Mouse (Mus musculus) ES-Bruce4 (cell line): ENCODE data around the gene Sema4b. TPM values are rescaled to one million over a fixed set of nuclear protein-coding genes. Genes with fewer than 3 reads are reported as not detected.

Experiments used
- H3K27ac ChIP-seq: 2 replicates; pipeline ENCODE4 v1.5.1; 2012; ENCODE audit warnings: low read length, inconsistent platforms; ENCODE audit not compliant: insufficient read depth
- H3K27me3 ChIP-seq: 2 replicates; pipeline ENCODE4 v1.6.1; 2012; ENCODE audit warnings: mild to moderate bottlenecking, low read length, inconsistent platforms; ENCODE audit not compliant: control insufficient read depth, poor library complexity, insufficient read depth, severe bottlenecking
- H3K36me3 ChIP-seq: 2 replicates; pipeline ENCODE4 v1.6.1; 2012; ENCODE audit warnings: inconsistent platforms, mild to moderate bottlenecking, low read length, moderate library complexity; ENCODE audit not compliant: control insufficient read depth, poor library complexity, insufficient read depth, severe bottlenecking
- H3K4me1 ChIP-seq: one replicate; pipeline ENCODE4 v1.8.1; 2011; ENCODE audit warnings: low read length; ENCODE audit not compliant: control insufficient read depth, insufficient read depth
- H3K4me3 ChIP-seq: 2 replicates; pipeline ENCODE4 v1.5.1; 2011; ENCODE audit warnings: low read depth, mild to moderate bottlenecking, low read length
- H3K9ac ChIP-seq: 2 replicates; pipeline ENCODE4 v1.6.1; 2012; ENCODE audit warnings: low read depth, mild to moderate bottlenecking, inconsistent platforms; ENCODE audit not compliant: poor library complexity, severe bottlenecking
- H3K9me3 ChIP-seq: replicated peaks from 2 replicates; pipeline ENCODE4 v1.6.1; 2012; ENCODE audit warnings: mild to moderate bottlenecking, low read length, inconsistent platforms; ENCODE audit not compliant: control insufficient read depth, poor library complexity, insufficient read depth, severe bottlenecking
- CTCF ChIP-seq: IDR thresholded peaks from one replicate; pipeline ENCODE4 v1.8.1; 2011; ENCODE audit warnings: low read depth, low read length
- EP300 ChIP-seq: IDR thresholded peaks from 2 replicates; pipeline ENCODE4 v1.6.1; 2011; ENCODE audit warnings: low read depth, low read length; ENCODE audit not compliant: insufficient read depth
- POLR2A ChIP-seq: IDR thresholded peaks from one replicate; pipeline ENCODE4 v1.8.1; 2011; ENCODE audit warnings: low read length; ENCODE audit not compliant: insufficient read depth
- polyA plus RNA-seq: library from polyadenylated mRNA; stranded (reverse); fragments of >200 nt; gene quantifications from 2 replicates; pipeline ENCODE4 v1.2.4, GENCODE M21; 2011; ENCODE audit warnings: low read depth; ENCODE audit not compliant: missing spikeins, insufficient read depth, insufficient read length

Gene Sema4b
- polyA plus RNA-seq, 1 experiment = 27.1 TPM

- no peak overlapping the region for H3K4me3 ChIP-seq
- H3K9ac ChIP-seq = no peak overlapping the region
- no peak for TF ChIP-seq POLR2A
- TF ChIP-seq CTCF = no peak
- no peak for TF ChIP-seq EP300
- H3K4me1 ChIP-seq = no peaks in the 10 kb centered on the region
- no peak overlapping the region for H3K27ac ChIP-seq
- no peaks in the 10 kb centered on the region for H3K36me3 ChIP-seq
- no peaks in the 10 kb centered on the region for H3K9me3 ChIP-seq
- H3K27me3 ChIP-seq = no peaks in the 10 kb centered on the region
These were observed 15.3 kb upstream of the Sema4b start for GRCm38 (mm10) chr7:80171345-80171744.

DNA sequence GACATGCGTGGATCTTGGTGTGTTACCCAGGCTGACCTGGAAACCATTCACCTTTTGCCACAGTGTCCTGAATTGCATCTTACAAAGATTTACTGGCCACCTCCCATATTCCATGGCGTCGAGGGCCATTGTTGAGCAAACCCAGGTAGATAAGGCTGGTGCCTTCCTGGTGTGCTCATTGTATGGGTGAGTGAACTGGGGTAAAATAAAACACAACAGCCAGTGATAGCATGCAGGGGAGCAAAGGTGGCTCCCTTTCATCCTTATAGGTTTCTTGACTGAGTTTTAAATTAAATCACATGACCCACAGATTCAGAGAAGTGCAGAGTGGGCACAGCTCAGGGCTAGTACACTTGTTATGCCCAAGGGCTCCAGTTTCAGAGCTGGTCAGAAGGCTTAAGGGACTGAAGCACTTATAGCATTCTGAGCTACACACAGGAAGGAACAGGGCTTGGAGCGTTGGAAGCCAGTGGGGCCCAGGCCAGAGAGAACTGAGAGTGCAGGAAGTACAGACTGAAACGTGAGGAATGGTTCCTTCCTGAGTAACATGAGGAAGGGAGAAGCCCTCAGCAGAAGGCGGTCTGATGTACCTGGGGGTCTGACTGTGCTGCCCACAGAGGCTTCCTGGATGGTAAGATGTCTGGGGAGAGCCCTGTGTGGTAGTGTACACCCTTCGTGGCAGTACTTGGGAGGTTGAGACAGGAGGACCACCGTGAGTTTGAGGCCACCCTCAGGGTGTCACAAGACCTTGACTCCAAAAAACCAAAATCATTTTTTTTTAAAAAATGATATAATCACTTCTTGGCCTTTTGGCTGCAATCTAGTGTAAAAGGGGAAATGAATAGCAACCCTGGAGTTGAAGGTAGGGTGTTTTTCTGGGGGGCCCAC lies 14.3 kb upstream of the Sema4b start:
- Histone ChIP-seq H3K4me3 (no peak overlapping the region), H3K9me3 (no peaks in the 10 kb centered on the region), H3K4me1 (no peaks in the 10 kb centered on the region), H3K9ac (no peak overlapping the region), H3K27ac (no peak overlapping the region), H3K27me3 (no peaks in the 10 kb centered on the region), H3K36me3 (no peaks in the 10 kb centered on the region)
- TF ChIP-seq CTCF (no peak), EP300 (no peak), POLR2A (no peak)

- TF ChIP-seq CTCF (no peak), POLR2A (no peak), EP300 (no peak)
- Histone ChIP-seq H3K9ac (no peak overlapping the region), H3K9me3 (no peaks in the 10 kb centered on the region), H3K27ac (no peak overlapping the region), H3K27me3 (no peaks in the 10 kb centered on the region), H3K4me1 (no peaks in the 10 kb centered on the region), H3K36me3 (no peaks in the 10 kb centered on the region), H3K4me3 (no peak overlapping the region)
These were observed 10.5 kb upstream of the Sema4b start for GRCm38 (mm10) chr7:80176159-80176558.

DNA sequence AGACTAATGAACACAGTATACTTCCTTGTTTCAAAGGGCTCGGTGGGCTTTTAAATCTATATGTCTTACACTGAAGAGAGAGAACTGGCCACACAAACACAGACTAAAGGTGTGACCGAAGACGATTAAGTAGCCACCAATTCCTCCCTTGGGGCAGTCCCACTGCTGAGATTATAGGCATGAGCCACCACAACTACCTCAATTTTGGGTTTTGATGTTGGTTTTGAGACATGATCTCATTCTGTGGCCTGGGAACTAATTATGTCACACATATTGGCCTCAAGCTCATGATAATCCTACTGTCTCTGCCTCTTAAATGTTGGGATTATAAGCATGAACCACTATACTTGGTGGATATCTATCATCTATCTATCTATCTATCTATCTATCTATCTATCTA lies 9.2 kb upstream of the Sema4b start:
- no peak overlapping the region for H3K4me3 ChIP-seq
- TF ChIP-seq CTCF (no peak), EP300 (no peak), POLR2A (no peak)
- H3K9ac ChIP-seq = no peak overlapping the region
- H3K27ac ChIP-seq = no peak overlapping the region
- no peaks in the 10 kb centered on the region for H3K36me3 ChIP-seq
- no peaks in the 10 kb centered on the region for H3K9me3 ChIP-seq
- no peaks in the 10 kb centered on the region for H3K4me1 ChIP-seq
- H3K27me3 ChIP-seq = no peaks in the 10 kb centered on the region

DNA sequence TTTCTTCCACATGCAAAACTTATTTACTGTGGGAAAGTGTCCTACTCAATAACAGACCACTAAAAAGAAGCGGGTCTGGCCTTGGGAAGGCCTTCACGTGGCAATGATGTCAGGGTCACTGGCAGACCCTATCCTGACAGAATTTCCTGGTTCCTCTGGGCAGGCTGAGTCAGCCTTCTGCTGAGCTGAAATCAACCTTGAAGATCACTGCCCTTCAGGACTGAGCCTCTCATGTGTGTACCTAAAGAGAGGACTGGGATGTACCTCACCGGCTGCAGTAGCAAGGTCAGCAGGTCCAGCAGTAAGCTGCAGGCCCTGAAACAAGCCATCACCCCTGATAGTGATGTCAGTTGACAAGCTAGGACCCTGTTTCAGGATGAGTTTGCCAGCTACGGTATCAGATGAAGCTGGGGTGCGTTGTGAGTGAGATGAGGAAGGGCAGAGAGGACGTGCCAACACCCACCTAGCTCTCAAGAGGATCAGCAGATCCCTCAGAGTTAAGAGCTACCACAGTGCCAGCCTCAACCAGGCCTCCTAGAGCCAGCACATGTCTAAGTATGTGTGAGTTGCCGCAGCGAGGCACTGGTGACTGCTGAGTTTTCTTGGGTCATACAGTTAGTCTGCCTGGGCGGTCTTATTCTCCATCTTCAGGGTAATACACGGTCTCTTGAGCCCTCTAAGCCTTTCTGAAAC lies 8.5 kb upstream of the Sema4b start:
- H3K4me1 ChIP-seq = no peaks in the 10 kb centered on the region
- H3K27ac ChIP-seq = no peak overlapping the region
- no peaks in the 10 kb centered on the region for H3K36me3 ChIP-seq
- no peaks in the 10 kb centered on the region for H3K27me3 ChIP-seq
- no peaks in the 10 kb centered on the region for H3K9me3 ChIP-seq
- TF ChIP-seq POLR2A (no peak), CTCF (no peak), EP300 (no peak)
- no peak overlapping the region for H3K9ac ChIP-seq
- H3K4me3 ChIP-seq = no peak overlapping the region

GRCm38 (mm10) chr7:80179327-80179726 lies 7.3 kb upstream of the Sema4b start:
- no peak overlapping the region for H3K4me3 ChIP-seq
- no peak overlapping the region for H3K9ac ChIP-seq
- no peaks in the 10 kb centered on the region for H3K9me3 ChIP-seq
- TF ChIP-seq CTCF = no peak
- no peak for TF ChIP-seq EP300
- TF ChIP-seq POLR2A = no peak
- H3K27ac ChIP-seq = no peak overlapping the region
- H3K27me3 ChIP-seq = no peaks in the 10 kb centered on the region
- H3K36me3 ChIP-seq = no peaks in the 10 kb centered on the region
- H3K4me1 ChIP-seq = peaks cover 1% of the 10 kb centered on the region
